Mouse (Mus musculus) megakaryocyte-erythroid progenitor cell, adult 5-6 weeks (primary cell): ENCODE measurements around the gene Rnf220. TPM values are rescaled to one million over a fixed set of nuclear protein-coding genes. Genes with fewer than 3 reads are reported as not detected.

Experiments
- ATAC-seq: replicated peaks from 2 replicates; pipeline ENCODE4 v1.8.0; 2016; ENCODE audit warnings: mild to moderate bottlenecking, inconsistent platforms; ENCODE audit not compliant: severe bottlenecking, poor library complexity, low FRiP score, low TSS enrichment
- total RNA-seq, 2 experiments: library from RNA; stranded (forward) in 1 of 2; stranded (reverse) in 1 of 2; fragments of 200-1000, 215-1000 nt in 1 of 2; fragments of >200 nt in 1 of 2; fragmentation: Nextera tagmentation in 1 of 2; gene quantifications; 2 replicates each; pipeline ENCODE4 v1.2.3; 2014 to 2017

The Rnf220 gene
- total RNA-seq, 2 experiments from 2014 or later, result 73.2 to 145 TPM

DNA sequence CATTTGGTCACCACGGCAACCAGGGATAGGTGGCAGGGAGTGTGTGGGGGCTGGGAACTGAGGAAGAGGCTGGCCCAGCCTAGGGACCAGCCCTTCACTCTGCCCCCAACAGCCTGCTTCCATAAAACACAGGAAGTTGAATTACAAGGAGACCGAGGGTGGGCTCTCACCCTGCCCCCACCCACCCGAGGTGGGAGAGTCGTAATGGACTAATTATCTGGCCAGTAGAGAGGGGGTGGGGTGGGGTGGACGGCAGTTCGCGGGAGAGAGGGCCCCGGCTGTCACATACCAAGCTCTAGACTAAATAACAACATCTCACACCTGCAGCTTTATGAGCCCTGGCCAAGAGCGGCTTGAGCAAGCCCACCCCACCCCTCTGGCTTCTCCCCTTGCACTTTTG, 104.9 kb downstream of the Rnf220 start:
- ATAC-seq, result no peak

DNA sequence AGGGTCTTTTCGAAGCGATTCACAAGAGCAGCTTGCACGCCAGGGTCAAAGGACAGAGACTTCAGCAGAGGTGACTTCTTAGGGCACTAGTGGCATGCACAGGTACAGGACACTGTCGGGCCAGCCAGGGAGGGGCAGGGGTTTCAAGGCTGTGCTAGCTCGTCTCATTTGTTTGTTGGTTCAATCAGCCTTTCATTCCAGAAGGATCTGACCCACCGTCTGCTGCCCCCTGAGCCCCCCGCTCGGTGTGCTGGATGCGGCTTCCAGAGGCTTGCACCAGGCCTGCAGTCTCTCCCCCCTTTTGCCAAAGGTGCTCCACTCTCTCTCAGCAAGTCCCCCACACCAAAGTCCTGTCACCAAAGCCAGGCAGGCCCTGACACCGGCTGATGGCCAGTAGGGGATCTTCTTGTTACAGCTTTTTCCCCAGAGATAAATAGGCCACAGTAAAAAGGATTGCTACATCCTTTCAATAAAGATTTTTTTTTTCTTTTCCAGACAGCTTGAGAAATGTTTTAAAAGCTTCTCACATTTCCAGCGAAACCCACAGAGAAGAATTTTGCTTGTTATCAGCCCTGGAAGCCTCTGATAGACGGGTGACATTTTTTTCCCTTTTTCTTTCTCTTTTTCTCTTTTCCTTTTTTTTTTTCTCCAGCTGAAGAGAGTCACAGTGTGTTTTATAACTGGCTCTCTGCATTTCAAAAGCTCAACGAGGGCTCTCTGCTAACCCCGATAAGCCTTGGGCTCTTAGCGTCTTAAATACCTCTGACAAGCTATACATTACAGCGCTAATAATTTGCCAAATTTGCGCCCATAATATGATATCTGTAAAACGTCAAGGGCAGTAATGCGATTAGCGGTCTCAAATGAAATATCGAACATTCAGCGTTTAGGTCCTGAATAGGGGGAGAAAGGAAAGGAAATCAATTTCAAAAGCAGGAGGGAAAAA, 105.7 kb downstream of the Rnf220 start:
- no peak for ATAC-seq

DNA sequence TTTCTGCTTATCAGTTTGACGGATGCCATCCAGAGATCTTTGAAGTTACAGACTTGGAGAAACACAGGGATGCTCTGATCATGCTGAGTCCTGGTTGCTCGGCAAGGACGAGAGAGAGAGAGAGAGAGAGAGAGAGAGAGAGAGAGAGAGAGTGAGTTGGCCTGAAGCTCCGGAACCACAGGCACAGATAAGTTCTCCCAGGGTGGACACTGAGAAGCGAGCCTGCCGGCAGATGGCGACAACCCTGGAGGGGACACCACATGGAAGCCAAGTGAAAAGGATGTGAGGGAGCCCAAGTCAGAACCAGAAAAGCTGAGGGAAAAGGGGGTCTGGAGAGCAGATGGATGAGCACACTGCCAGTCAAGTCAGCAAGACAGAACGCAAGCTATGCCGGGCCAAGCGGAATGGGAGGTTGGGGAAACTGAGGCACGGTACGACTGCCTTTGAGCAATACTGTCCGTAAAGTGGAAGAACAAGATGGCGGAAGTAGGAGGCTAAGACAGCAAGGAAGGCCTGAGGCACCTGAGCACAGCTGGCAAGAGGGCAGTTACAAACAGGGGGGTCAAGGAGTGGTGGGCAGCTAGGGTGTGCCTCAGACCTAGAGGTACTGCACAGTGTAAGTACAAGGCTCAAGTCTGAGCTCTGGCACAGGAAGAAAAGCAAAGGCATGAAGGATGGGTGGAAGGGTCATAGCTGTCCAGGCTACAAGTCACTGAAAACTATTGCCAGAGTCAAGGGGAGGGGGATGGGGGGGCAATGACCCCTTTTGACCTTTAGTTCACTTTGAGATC, 107.4 kb downstream of the Rnf220 start:
- no peak for ATAC-seq

DNA sequence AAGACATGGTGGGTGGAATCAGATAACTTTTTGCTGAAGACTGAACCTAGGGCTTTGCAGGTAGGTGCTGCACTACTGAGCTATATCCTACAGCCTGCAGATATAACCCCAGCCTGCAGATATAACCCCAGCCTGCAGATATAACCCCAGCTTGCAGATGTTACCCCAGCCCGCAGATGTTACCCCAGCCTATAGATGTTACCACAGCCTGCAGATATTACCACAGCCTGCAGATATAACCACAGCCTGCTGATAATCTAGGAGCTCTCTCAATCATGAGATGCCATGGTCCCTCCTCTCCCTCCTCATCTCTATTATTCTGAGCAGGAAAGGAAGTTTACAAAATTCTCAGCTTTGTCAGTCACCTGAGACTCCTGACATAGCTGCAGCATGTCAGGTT, 111.6 kb downstream of the Rnf220 start:
- ATAC-seq, result peak; percentile 51; the same call in 1 of the 2 replicates

DNA sequence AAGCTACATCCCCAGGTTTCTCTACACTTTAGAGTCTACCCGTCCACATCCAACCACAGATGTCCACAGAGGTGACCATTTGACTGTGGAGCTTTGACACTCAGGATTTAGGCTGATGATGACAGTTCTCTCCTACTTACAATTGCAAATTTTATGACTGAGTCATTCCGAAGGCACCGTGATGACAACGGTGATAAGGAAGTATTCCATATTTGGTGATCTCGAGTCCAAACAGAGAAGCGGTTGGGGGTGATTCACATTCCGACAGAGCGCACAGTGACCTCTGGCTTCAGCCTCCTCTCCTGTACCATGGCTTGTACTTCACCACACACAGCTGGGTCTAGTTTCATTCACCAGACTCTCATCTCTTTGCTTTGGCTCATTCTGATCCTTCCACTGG, 115.0 kb downstream of the Rnf220 start:
- ATAC-seq, result no peak

DNA sequence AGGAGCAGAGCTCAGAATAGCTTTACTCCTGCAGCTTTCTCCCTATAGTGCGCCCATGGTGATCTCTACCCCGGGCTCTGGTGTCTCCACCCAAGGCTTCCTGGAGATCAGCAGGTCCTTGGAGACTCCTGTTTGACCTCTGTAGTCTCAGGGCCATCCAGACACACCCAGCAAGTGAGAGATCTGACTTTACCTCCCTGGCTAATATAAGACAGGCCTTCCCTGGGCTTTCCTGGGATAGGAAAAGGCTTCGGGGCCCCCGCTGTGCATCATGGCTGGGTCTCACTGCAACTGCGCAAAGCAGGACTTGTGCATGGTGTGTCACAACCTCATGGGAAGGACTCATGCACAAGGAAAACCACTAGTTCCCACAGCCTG, 116.3 kb downstream of the Rnf220 start:
- ATAC-seq, result no peak

DNA sequence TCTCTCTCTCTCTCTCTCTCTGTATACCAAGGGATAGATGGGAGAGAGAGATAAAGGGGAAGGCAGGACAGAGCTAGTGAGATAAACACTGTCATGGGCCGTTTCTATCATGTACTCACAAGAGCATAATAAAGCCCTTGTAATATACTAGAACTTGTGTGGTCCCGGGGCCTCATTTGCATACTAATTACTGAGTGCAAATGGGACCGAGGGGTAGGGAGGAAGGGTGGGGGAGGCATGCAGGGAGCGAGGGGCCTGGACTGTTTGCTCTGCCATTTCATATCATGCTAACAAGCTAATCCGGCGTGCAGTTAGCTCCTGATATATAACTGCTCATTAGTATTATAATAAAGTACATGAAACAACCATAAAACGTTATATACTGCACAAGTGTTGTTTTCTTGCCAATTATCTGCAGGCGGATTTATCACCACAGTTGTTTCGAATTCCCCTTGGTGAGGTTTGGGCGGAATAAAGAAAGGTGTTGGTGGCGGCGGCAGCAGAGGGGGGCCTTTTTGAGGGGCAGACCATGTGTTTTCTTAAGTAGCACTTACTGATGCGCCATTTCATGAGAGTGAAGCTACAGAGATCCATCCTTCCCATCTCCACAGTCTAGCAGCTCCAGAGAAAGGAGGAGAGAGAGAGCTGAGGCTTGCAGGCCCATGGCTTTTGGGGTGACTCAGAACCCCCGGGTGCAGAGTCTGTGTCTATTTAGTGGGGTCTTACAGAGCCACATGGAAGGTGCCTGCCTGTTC, 116.9 kb downstream of the Rnf220 start:
- ATAC-seq, result no peak

DNA sequence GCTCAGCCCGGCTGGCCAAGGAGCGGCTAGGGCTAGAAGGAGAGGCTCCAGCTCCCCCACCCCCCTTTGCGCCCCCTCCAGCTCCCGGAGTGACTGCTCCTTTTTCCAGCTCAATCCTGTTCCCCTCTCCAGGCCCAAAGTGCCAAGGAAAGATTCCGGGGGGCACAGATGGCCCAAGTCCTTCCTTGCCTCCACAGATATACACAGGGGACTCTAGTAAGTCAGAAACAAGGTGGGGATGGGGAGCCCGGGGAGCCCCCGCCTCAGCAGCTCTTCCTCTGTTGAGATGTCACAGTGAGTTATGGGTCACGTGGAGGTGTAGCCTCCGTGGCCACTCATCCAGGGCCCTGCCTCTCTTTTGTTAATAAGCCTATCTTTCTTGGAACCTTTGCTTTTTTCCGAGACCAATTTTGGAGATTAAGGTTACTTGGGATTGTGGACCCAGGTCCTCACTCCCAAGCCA, 122.7 kb downstream of the Rnf220 start:
- ATAC-seq, result no peak

DNA sequence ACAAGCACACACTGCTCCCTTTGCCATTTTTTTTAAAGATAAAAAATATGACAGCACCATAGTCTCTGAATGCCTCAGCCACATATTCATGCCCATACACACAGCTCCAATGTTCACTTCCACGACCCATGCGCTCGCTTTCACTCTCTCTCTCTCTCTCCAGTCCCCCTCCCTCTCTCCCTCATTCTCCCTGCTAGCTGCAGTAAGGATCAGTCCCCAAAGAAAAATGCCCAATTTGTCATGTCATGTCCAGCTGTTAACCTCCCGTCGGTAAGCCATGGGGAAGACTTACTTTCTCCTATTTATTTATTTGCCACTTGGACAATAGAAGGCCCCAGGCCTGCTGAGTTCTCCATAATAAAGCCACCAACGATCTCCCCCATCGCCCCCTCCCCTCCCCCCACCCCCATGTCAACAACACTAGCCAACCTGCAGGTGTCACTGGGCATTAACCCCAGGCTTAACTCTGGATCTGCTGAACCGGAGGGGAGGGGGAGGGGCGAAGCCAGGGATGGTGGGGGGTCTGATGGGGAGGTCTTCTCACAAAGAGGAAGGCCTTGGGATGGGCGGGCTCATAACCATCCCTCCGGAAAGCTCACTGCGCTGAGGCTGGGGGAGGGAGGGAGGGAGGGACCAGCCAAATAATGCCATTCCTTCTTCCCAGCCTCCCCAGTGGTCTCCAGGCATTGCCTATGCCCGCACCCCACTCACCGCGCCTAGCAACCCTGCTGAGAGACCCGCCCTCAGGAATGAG, 123.4 kb downstream of the Rnf220 start:
- no peak for ATAC-seq

DNA sequence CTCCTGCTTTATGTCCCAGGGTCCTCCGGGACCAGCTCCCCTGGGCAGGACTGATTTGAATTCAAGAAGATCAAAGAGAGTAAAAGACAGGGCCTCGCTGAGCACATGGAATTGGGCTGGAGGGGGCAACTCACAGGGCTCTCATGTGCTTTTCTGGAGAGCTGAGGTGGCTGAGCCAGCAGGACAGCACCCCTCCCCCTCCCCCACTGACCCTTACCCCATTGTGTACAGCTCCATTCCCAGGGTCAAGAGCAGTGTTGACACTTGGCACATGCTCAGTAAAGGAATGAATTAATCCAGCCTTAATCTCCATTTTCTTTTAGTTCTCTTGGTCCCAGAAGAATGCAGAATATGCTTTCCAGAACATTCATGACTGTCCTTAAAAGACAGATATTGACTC, 125.0 kb downstream of the Rnf220 start:
- ATAC-seq, result no peak

DNA sequence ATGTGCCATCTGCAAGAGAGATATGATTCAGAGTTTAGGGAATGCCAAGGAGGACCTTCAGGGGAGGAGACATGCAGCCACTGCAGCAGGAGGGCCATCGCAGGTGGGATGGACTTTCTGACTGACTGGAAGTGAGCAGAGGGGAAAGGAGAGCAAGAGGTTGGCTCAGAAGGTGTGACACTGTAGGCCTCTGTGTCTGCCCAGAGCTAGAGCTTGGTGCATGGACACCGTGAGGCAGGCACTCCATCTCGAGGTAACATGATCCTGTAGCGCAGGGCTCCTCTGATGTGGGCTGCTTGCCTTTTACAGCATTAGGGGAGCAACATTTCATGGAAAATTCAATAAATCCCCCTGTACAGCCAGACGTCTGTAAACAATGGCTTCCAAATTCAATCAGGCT, 126.5 kb downstream of the Rnf220 start:
- ATAC-seq, result no peak

DNA sequence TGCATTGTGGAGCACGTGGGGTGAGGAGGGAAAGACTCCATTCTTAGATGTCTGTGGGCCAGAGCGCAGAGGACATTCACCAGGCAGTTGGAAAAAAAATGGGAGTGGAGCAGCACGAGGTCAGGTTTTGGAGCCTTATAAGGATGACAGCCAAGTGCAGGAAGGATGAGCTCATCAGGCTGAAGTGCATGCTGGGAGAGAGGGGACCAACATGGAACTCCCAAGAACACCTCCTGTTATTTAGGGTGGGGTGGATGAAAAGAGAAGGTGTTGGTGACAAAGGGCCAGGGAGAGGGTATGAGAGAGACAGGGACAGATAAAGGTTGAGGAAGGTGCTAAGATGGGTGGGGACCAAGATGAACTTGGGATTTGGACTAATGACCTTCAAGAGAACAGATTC, 127.3 kb downstream of the Rnf220 start:
- no peak for ATAC-seq

DNA sequence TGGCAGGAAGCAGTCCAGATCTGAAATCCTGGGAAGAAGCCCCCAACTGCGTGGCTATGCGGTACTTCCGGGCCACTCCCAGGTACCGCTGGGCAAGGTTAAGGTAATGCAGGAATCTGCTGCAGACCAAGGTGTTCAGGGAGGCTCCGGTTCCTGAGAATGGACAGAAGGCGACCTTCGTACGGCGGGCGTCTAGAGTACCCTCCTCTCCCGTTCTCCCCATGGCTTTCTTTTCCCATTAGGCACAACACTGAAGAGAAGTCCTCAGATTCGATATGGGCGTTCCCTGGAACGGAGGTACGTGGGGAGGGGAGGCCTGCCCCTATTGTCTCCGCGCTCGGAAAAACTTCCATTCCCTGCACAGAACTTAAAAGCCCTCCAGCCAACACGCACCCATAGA, 129.5 kb downstream of the Rnf220 start:
- ATAC-seq, result no peak

DNA sequence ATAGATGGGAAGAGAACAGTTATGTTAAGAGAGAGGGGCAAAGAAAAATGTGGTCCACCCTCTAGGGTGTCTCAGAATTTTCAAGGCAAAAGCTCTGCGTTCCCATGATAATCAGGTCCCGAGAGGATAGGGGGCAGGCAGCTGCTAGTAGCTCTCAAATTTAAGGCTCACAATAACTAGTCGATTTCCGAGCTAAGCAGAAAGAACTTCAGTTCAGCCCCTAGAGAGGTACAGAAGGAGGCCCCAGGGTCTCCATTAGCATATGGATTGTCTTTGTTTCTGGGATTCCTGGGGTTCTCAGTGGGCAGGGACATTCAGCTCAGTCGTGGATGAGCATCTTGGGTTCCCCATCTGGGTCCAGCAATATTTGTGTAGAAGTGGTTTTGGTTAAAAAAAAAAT, 134.8 kb downstream of the Rnf220 start:
- no peak for ATAC-seq

DNA sequence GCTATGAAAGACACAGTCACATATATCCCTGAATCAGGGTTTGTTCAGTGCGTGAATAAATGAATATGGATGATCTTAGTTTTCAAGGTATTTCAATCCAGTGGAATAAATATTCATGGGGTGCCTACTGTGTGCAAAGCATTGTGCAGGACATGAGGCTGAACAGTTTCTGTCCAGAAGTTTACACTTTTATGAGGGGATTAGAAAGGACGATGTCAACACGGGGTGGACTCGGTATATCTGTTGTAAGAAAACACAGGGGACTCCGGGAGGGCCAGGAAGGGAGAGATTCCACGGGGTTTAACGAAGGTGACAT, 135.3 kb downstream of the Rnf220 start:
- ATAC-seq, result no peak

DNA sequence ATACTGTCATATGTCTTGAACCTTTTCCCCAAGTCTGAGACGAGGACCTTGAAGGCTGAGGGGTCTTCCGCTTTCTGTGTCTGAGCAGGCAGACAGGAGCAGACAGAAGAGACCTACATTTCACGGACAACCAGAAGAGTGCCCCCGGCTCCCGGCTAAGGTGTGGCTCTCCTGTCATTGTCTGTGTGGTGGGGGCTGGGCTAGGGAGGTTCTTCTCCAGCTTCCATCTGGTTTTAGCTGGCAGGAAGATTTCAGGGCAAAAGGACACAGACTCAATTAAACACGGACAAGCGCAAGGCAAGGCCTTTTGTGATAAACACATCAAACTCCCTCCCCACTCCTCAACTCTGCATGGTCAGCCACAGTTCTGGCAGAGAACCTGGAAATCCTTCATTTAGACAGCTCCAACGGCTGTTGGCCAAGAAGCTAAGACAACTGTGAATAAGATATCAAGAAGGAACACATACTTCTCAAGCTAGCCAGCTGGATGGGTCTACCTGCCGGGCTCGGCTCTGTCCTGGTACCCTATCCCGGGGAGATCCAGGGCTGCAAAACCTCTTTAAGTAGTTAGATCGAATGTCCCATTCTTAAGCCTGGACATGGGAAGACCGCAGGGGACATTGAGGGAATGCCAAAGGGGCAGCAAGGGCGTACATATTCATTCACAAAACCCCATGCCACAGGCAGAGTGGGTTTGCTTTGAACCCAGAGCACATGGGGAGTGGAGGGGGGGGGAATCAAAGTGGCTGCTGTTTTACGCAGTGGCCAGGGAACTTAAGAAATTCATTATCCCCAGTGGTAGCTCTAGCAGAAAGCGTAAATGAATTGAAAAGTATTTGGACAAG, 135.9 kb downstream of the Rnf220 start:
- ATAC-seq, result no peak

DNA sequence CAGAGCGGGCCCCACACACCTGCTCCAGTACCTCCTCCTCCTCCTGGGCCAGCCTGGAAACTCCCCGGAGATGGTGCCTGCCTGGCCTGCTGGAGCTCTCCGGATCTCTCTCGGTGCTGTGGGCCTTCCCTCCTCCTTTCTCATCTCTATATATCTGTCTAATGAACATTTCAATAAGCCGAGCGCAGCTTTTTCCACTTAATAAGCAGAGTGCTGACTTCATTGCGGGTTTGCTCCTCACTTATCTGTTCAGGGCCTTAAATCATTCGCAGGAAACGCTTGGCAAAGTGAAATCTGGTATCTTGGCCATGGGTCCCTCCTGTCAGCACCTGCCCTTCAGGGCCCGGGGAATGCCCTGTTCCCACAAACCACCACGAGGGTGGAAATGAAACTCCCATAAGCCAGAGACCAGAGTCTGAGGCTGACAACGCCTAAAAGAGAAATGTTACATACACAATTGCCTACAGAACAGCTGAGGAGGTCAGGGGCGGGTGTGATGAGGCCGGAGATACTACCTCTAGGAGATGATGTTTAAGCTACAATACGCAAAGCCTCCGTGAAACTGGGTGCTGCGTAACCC, 137.0 kb downstream of the Rnf220 start:
- 0 out of 2 replicates have a peak, but pooled peaks have one; percentile 24 for ATAC-seq

DNA sequence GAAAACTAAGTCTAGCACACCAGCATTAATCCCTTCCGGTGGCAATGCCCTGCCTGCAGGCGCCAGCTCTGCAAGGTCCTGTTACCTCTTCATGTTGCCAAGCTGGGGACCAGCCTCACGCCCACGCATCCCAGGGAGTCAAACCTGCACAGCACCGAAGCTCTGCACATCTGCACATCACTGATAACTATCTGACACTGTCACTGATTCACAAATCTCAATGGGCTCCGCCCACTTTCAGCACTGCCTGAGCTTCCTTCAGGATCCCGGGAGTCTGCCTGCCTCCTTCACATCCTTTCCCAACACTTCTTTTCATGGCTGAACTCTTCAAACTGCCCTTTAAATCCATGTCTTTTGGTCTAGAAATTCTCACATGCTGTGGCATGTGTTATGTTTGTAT, 138.9 kb downstream of the Rnf220 start:
- ATAC-seq, result no peak
